Mouse (Mus musculus): ENCODE measurements at regions not wholly inside any gene's neighbourhood (a gene's known extent, or its start where the extent isn't known, plus 50 kb on each side); places are given as distances from the start of the nearest gene placed in this dataset.

- Histone ChIP-seq H3K9me3 (replicated peaks; ENCODE audit: insufficient read depth, low read length) (no peaks in the 10 kb centered on the region), H3K36me3 (ENCODE audit: control insufficient read depth in 1 of 2, insufficient read depth in 2 of 2, low read length in 2 of 2) (peaks cover 0 to 15% of the 10 kb centered on the region in 2 experiments; a peak in 2 of 4 replicates), H3K27me3 (ENCODE audit: control insufficient read depth in 1 of 2, insufficient read depth in 2 of 2, low read length in 2 of 2) (peaks cover 0 to 1% of the 10 kb centered on the region in 2 experiments; a peak in 1 of 4 replicates), H3K4me1 (ENCODE audit: control insufficient read depth in 1 of 2, insufficient read depth in 2 of 2, low read length in 2 of 2) (peaks cover 2 to 18% of the 10 kb centered on the region in 2 experiments), H3K4me3 (ENCODE audit: control insufficient read depth in 1 of 2, insufficient read depth in 1 of 2, low read depth in 2 of 2, low read length in 2 of 2) (peak overlapping the region; percentile 40 to 41), H3K79me2 (ENCODE audit: control insufficient read depth, insufficient read depth, low read length, poor library complexity) (no peaks in the 10 kb centered on the region), H3K27ac (ENCODE audit: control insufficient read depth, low read depth, low read length) (no peak overlapping the region), H3K9ac (ENCODE audit: control insufficient read depth, low read depth, low read length, poor library complexity, severe bottlenecking) (peak overlapping the region; percentile 54)
- TF ChIP-seq NRF1 (IDR thresholded peaks at IDR 0.05; ENCODE audit: insufficient read depth, low read depth, low read length, poor library complexity, severe bottlenecking): peak; percentile 66
- no peak for TF ChIP-seq MYB (IDR thresholded peaks at IDR 0.05; ENCODE audit: low read depth, low read length)
- TF ChIP-seq USF2 (IDR thresholded peaks at IDR 0.05; ENCODE audit: borderline replicate concordance in 1 of 2, insufficient read depth in 1 of 2, low read depth in 1 of 2, low read length in 2 of 2): no peak
- peak; percentile 41 for DNase-seq (ENCODE audit: low read depth, low spot score)
These were observed 195.2 kb downstream of the Enc1 start for GRCm38 (mm10) chr13:97435865-97436718.

- DNase-seq (ENCODE audit: low read depth, low spot score): peak; percentile 33
- peaks cover 2 to 18% of the 10 kb centered on the region in 2 experiments for H3K4me1 ChIP-seq (ENCODE audit: control insufficient read depth in 1 of 2, insufficient read depth in 2 of 2, low read length in 2 of 2)
- peak overlapping the region; percentile 40 to 41 for H3K4me3 ChIP-seq (ENCODE audit: control insufficient read depth in 1 of 2, insufficient read depth in 1 of 2, low read depth in 2 of 2, low read length in 2 of 2)
- H3K27ac ChIP-seq (ENCODE audit: control insufficient read depth, low read depth, low read length): no peak overlapping the region
- H3K9me3 ChIP-seq (replicated peaks; ENCODE audit: insufficient read depth, low read length): no peaks in the 10 kb centered on the region
- H3K79me2 ChIP-seq (ENCODE audit: control insufficient read depth, insufficient read depth, low read length, poor library complexity): no peaks in the 10 kb centered on the region
- H3K9ac ChIP-seq (ENCODE audit: control insufficient read depth, low read depth, low read length, poor library complexity, severe bottlenecking): no peak overlapping the region
- H3K27me3 ChIP-seq (ENCODE audit: control insufficient read depth in 1 of 2, insufficient read depth in 2 of 2, low read length in 2 of 2): peaks cover 0 to 1% of the 10 kb centered on the region in 2 experiments; a peak in 2 of 4 replicates
- H3K36me3 ChIP-seq (ENCODE audit: control insufficient read depth in 1 of 2, insufficient read depth in 2 of 2, low read length in 2 of 2): peaks cover 0 to 15% of the 10 kb centered on the region in 2 experiments; a peak in 2 of 4 replicates
- TF ChIP-seq EP300 (IDR thresholded peaks at IDR 0.05; ENCODE audit: low read depth in 1 of 2, low read length in 2 of 2): peak in 1 of 2 experiments; percentile 49; a peak in 2 of 4 replicates
- peak; percentile 62 for TF ChIP-seq ZNF384 (IDR thresholded peaks at IDR 0.05; ENCODE audit: low read depth, low read length)
- no peak for TF ChIP-seq ZC3H11A (IDR thresholded peaks at IDR 0.05; ENCODE audit: low read depth, low read length)
- TF ChIP-seq TCF12 (IDR thresholded peaks at IDR 0.05; ENCODE audit: low read depth, low read length): peak; percentile 32; the same call in 1 of the 2 replicates
These were observed 194.3 kb downstream of the Enc1 start for GRCm38 (mm10) chr13:97434961-97435864.

GRCm38 (mm10) chr13:97434167-97434566 is 193.3 kb downstream of the Enc1 start:
- H3K27ac ChIP-seq (ENCODE audit: control insufficient read depth, low read depth, low read length): no peak overlapping the region

More at GRCm38 (mm10) chr13:97434167-97434566, 193.3 kb downstream of the Enc1 start:
- TF ChIP-seq USF1 (IDR thresholded peaks at IDR 0.05; ENCODE audit: low read depth, low read length) (no peak), UBTF (IDR thresholded peaks at IDR 0.05; ENCODE audit: borderline replicate concordance, insufficient read depth, low read depth, low read length) (no peak), POLR2AphosphoS2 (IDR thresholded peaks at IDR 0.05; ENCODE audit: low read length) (no peak), GABPA (IDR thresholded peaks at IDR 0.05; ENCODE audit: low read depth, low read length) (no peak), E2F4 (IDR thresholded peaks at IDR 0.05; ENCODE audit: borderline replicate concordance, low read depth, low read length) (no peak), TBP (IDR thresholded peaks at IDR 0.05; ENCODE audit: low read depth, low read length) (no peak), MAX (IDR thresholded peaks at IDR 0.05; ENCODE audit: low read length) (no peak), TAL1 (IDR thresholded peaks at IDR 0.05; ENCODE audit: low read length) (no peak), ELF1 (IDR thresholded peaks at IDR 0.05; ENCODE audit: low read depth, low read length) (no peak), POLR2AphosphoS5 (IDR thresholded peaks at IDR 0.05; ENCODE audit: borderline replicate concordance, low read depth, low read length) (no peak)
- H3K36me3 ChIP-seq (ENCODE audit: control insufficient read depth in 1 of 2, insufficient read depth in 2 of 2, low read length in 2 of 2): peaks cover 0 to 15% of the 10 kb centered on the region in 2 experiments; a peak in 2 of 4 replicates
- H3K9me3 ChIP-seq (replicated peaks; ENCODE audit: insufficient read depth, low read length): no peaks in the 10 kb centered on the region
- no peak overlapping the region for H3K9ac ChIP-seq (ENCODE audit: control insufficient read depth, low read depth, low read length, poor library complexity, severe bottlenecking)
- H3K79me2 ChIP-seq (ENCODE audit: control insufficient read depth, insufficient read depth, low read length, poor library complexity): no peaks in the 10 kb centered on the region
- no peak overlapping the region for H3K4me3 ChIP-seq (ENCODE audit: control insufficient read depth in 1 of 2, insufficient read depth in 1 of 2, low read depth in 2 of 2, low read length in 2 of 2)
- no peak for DNase-seq (ENCODE audit: low read depth, low spot score)
- peaks cover 0 to 1% of the 10 kb centered on the region in 2 experiments; a peak in 2 of 4 replicates for H3K27me3 ChIP-seq (ENCODE audit: control insufficient read depth in 1 of 2, insufficient read depth in 2 of 2, low read length in 2 of 2)
- H3K4me1 ChIP-seq (ENCODE audit: control insufficient read depth in 1 of 2, insufficient read depth in 2 of 2, low read length in 2 of 2): peaks cover 2 to 12% of the 10 kb centered on the region in 2 experiments

Measured in MEL (cell line).